Mouse (Mus musculus) stomach, embryonic 16.5 days (tissue): Measurements from ENCODE around the gene Syngr1. TPM values are rescaled to one million over a fixed set of nuclear protein-coding genes. Genes with fewer than 3 reads are reported as not detected.
A peak's percentile ranks its signal among the peaks of the same experiment; 100 is the strongest.

ENCODE experiments used
- ATAC-seq: fragments of 200-750 bp; cut with Nextera tagmentation; 2 replicates; pipeline ENCODE4 v1.8.0; 2017; ENCODE audit warnings: moderate number of reproducible peaks, moderate TSS enrichment; ENCODE audit not compliant: insufficient read depth, low FRiP score
- H3K27ac ChIP-seq: fragments of 300-500 bp; sonication (generic); 2 replicates; pipeline ENCODE4 v1.5.1; 2014; ENCODE audit warnings: low read length
- H3K27me3 ChIP-seq: fragments of 300-500 bp; sonication (generic); 2 replicates; pipeline ENCODE4 v1.6.1; 2014; ENCODE audit warnings: low read length, control low read depth, mixed read lengths; ENCODE audit not compliant: control insufficient read depth, insufficient read depth
- H3K36me3 ChIP-seq: fragments of 300-500 bp; sonication (generic); 2 replicates; pipeline ENCODE4 v1.6.1; 2014; ENCODE audit warnings: low read length; ENCODE audit not compliant: control insufficient read depth, insufficient read depth
- H3K4me1 ChIP-seq: fragments of 300-500 bp; sonication (generic); 2 replicates; pipeline ENCODE4 v1.6.1; 2014; ENCODE audit warnings: low read length, control low read depth, mixed read lengths; ENCODE audit not compliant: control insufficient read depth, insufficient read depth
- H3K4me2 ChIP-seq: fragments of 300-500 bp; sonication (generic); 2 replicates; pipeline ENCODE4 v1.6.1; 2014; ENCODE audit warnings: low read depth, low read length, mixed read lengths
- H3K4me3 ChIP-seq: fragments of 300-500 bp; sonication (generic); replicated peaks from 2 replicates; pipeline ENCODE4 v1.5.1; 2014; ENCODE audit warnings: mild to moderate bottlenecking, low read length
- H3K9ac ChIP-seq: fragments of 300-500 bp; sonication (generic); 2 replicates; pipeline ENCODE4 v1.6.1; 2014; ENCODE audit warnings: low read length
- H3K9me3 ChIP-seq: fragments of 300-500 bp; sonication (generic); replicated peaks from 2 replicates; pipeline ENCODE4 v1.6.1; 2016; ENCODE audit warnings: low read length, control low read depth; ENCODE audit not compliant: control insufficient read depth
- WGBS: fragments of 180-500 bp; shearing (Covaris S2); extraction: QIAGEN DNeasy Blood & Tissue Kit; methylation state at CpG from one replicate; pipeline ENCODE4 v1.1.7; 2014; 5-methylcytosine and 5-hydroxymethylcytosine counted together
- polyA plus RNA-seq: library from polyadenylated mRNA; unstranded; fragments of >200 nt; fragmentation: Nextera tagmentation; extraction: Ambion mirVana; gene quantifications from 2 replicates; pipeline ENCODE4 v1.2.1, GENCODE M21; 2015

Gene Syngr1
- polyA plus RNA-seq, 1 experiment from 2014 or later, result 43.1 TPM

DNA sequence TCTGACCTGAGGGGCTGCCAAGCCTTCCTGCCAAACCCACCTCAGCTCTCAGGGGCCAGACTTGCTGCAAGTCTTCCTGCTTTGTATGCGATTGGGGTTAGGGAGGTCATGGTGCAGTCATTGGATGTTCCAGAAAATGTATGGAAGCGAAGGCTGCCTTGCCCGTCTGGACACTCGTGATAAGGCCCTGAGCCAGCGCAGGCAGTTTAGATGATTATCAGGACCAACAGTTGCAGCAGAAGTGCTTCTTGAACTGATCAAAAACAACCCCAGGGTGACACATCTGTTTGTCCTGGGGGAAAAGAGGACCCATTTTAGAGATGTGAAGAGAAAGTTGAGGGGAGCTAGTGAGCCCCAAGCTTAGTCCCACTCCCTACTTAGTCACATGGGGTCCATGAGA is 39.6 kb downstream of the Syngr1 start:
- peaks cover 20% of the 10 kb centered on the region for H3K4me1 ChIP-seq
- no peak for ATAC-seq
- no peaks in the 10 kb centered on the region for H3K27me3 ChIP-seq
- no peak overlapping the region for H3K4me2 ChIP-seq
- WGBS, result 70% methylated on average over 5 of the region's 5 CpGs
- no peak overlapping the region for H3K4me3 ChIP-seq
- no peak overlapping the region for H3K9ac ChIP-seq
- no peaks in the 10 kb centered on the region for H3K36me3 ChIP-seq
- H3K27ac ChIP-seq, result no peak overlapping the region
- H3K9me3 ChIP-seq, result no peaks in the 10 kb centered on the region

- Histone ChIP-seq H3K9ac (no peak overlapping the region), H3K27ac (no peak overlapping the region), H3K4me1 (peaks cover 20% of the 10 kb centered on the region), H3K9me3 (no peaks in the 10 kb centered on the region), H3K4me3 (no peak overlapping the region), H3K27me3 (no peaks in the 10 kb centered on the region), H3K36me3 (no peaks in the 10 kb centered on the region), H3K4me2 (no peak overlapping the region)
- 73% methylated on average over 6 of the region's 6 CpGs for WGBS
- ATAC-seq, result no peak
Measured at GRCm38 (mm10) chr15:80131421-80131820, 40.3 kb downstream of the Syngr1 start.

DNA sequence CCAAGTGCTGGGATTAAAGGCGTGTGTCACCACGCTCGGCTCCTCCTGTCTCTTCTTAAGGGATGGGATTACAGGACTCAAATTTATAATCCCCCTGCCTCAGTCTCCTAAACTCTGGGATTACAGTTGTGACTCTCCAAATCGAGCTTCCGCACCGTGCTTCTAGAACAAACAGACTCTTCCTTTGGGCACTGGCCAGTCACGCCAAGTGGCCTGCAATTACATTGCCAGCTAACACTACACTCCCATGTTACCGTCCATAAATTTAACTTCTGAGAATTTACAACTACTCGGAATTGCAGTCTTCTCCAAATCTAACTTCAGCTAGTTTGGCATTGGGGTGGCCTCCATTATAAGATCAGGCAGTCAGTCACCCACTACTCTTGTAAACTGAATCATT is 41.3 kb downstream of the Syngr1 start:
- peak overlapping the region; percentile 70 for H3K4me3 ChIP-seq
- H3K9me3 ChIP-seq, result no peaks in the 10 kb centered on the region
- no peak for ATAC-seq
- H3K36me3 ChIP-seq, result no peaks in the 10 kb centered on the region
- peak overlapping the region; percentile 48; the same call in 1 of the 2 replicates for H3K27ac ChIP-seq
- H3K4me1 ChIP-seq, result peaks cover 23% of the 10 kb centered on the region
- peak overlapping the region; percentile 84 for H3K9ac ChIP-seq
- peak overlapping the region; percentile 60 for H3K4me2 ChIP-seq
- 80% methylated on average over 9 of the region's 9 CpGs for WGBS
- H3K27me3 ChIP-seq, result no peaks in the 10 kb centered on the region

- Histone ChIP-seq H3K36me3 (no peaks in the 10 kb centered on the region), H3K9me3 (no peaks in the 10 kb centered on the region), H3K27me3 (no peaks in the 10 kb centered on the region), H3K4me3 (peak within 1 kb of the TSS; percentile 70), H3K4me2 (peak within 1 kb of the TSS; percentile 86), H3K9ac (peak within 1 kb of the TSS; percentile 84), H3K27ac (peak within 1 kb of the TSS; percentile 99), H3K4me1 (peaks cover 29% of the 10 kb centered on the region)
- under 1% methylated on average over 59 of the region's 59 CpGs for WGBS
- peak; percentile 94 for ATAC-seq
Measured at GRCm38 (mm10) chr15:80132993-80133586, 42.0 kb downstream of the Syngr1 start, which contains the start of gene Tab1. TSS of gene Tab1 (plus strand) at chr15:80133127.

- no peaks in the 10 kb centered on the region for H3K36me3 ChIP-seq
- 10% methylated on average over 14 of the region's 14 CpGs for WGBS
- peak; percentile 26; the same call in 1 of the 2 replicates for ATAC-seq
- peak overlapping the region; percentile 86 for H3K4me2 ChIP-seq
- no peaks in the 10 kb centered on the region for H3K27me3 ChIP-seq
- H3K27ac ChIP-seq, result peak overlapping the region; percentile 99
- H3K4me3 ChIP-seq, result peak overlapping the region; percentile 70
- H3K4me1 ChIP-seq, result peaks cover 36% of the 10 kb centered on the region
- H3K9ac ChIP-seq, result peak overlapping the region; percentile 84
- H3K9me3 ChIP-seq, result no peaks in the 10 kb centered on the region
Measured at GRCm38 (mm10) chr15:80133682-80134449, 42.7 kb downstream of the Syngr1 start.

- ATAC-seq, result no peak
- no peaks in the 10 kb centered on the region for H3K36me3 ChIP-seq
- WGBS, result 55% methylated on average over 9 of the region's 9 CpGs
- H3K9me3 ChIP-seq, result no peaks in the 10 kb centered on the region
- peak overlapping the region; percentile 70 for H3K4me3 ChIP-seq
- peaks cover 36% of the 10 kb centered on the region for H3K4me1 ChIP-seq
- peak overlapping the region; percentile 99 for H3K27ac ChIP-seq
- H3K4me2 ChIP-seq, result peak overlapping the region; percentile 86
- H3K27me3 ChIP-seq, result no peaks in the 10 kb centered on the region
- peak overlapping the region; percentile 84 for H3K9ac ChIP-seq
Measured at GRCm38 (mm10) chr15:80134450-80134847, 43.3 kb downstream of the Syngr1 start.

DNA sequence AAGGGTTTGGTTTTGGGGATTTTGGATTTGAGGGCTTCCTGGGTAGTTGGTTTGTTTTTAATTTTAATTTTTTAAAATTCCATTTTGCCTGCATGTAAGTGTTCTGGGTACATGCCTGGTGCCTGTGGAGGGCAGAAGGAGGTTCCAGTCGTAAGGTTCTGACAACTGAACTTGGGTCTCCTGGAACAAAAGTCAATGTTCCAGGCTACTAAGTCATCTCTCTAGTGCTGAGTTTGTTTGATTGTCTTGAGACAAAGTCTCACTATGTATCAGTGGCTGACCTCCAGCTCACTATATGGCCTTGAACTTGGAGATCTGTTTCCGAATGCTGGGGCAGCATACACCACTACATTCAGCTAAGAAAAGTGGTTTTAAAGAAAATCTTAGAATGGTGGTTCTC is 44.4 kb downstream of the Syngr1 start:
- 89% methylated on average over 2 of the region's 2 CpGs for WGBS
- H3K4me3 ChIP-seq, result no peak overlapping the region
- H3K9me3 ChIP-seq, result no peaks in the 10 kb centered on the region
- ATAC-seq, result no peak
- no peak overlapping the region for H3K27ac ChIP-seq
- no peak overlapping the region for H3K4me2 ChIP-seq
- H3K4me1 ChIP-seq, result peaks cover 36% of the 10 kb centered on the region
- H3K36me3 ChIP-seq, result no peaks in the 10 kb centered on the region
- H3K27me3 ChIP-seq, result no peaks in the 10 kb centered on the region
- no peak overlapping the region for H3K9ac ChIP-seq

DNA sequence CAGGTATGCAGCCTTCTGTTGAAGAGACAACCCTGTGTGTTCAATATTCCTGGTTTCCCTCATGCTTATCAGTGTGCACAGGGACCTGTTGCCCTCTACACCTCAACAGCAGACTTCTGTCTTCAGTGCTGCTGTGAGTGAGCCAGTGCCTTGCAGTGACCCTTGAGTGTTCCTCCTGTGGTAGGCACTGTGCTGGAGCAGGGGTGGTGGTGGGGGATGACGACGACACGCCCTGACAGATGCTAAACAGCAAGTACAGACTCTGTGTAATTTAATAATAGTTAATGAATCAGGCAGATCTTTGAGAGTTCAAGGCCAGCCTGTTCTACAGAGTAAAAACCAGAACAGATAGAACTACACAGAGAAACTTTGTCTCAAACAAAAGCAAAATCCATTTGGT is 45.5 kb downstream of the Syngr1 start:
- peak overlapping the region; percentile 55; the same call in 1 of the 2 replicates for H3K27ac ChIP-seq
- no peak for ATAC-seq
- H3K36me3 ChIP-seq, result no peaks in the 10 kb centered on the region
- H3K27me3 ChIP-seq, result no peaks in the 10 kb centered on the region
- WGBS, result 87% methylated on average over 3 of the region's 3 CpGs
- no peak overlapping the region for H3K4me2 ChIP-seq
- no peak overlapping the region for H3K9ac ChIP-seq
- H3K4me1 ChIP-seq, result peaks cover 41% of the 10 kb centered on the region
- no peaks in the 10 kb centered on the region for H3K9me3 ChIP-seq
- no peak overlapping the region for H3K4me3 ChIP-seq
